Mouse (Mus musculus): ENCODE results near the gene Mafg.

The Mafg gene

GRCm38 (mm10) chr11:120642939-120643600 is 9.7 kb upstream of the Mafg start:
- no peak for DNase-seq

- DNase-seq: no peak
Observed at GRCm38 (mm10) chr11:120641869-120642268, 8.5 kb upstream of the Mafg start.

- DNase-seq: no peak
Observed at GRCm38 (mm10) chr11:120641255-120641654, 7.9 kb upstream of the Mafg start.

- no peak for DNase-seq
Observed at GRCm38 (mm10) chr11:120634810-120635209, 1.4 kb upstream of the Mafg start.

- DNase-seq: peak; percentile 85
Observed at GRCm38 (mm10) chr11:120632559-120633519, 561 bp downstream of the Mafg start.

GRCm38 (mm10) chr11:120631726-120632448 is 1.5 kb downstream of the Mafg start:
- peak; percentile 43 for DNase-seq

- DNase-seq: peak; percentile 54
Observed at GRCm38 (mm10) chr11:120630881-120631725, 2.3 kb downstream of the Mafg start.

- peak; percentile 78 for DNase-seq
Observed at GRCm38 (mm10) chr11:120630401-120630871, 3.0 kb downstream of the Mafg start.

GRCm38 (mm10) chr11:120629911-120630310 is 3.5 kb downstream of the Mafg start:
- peak; percentile 72 for DNase-seq

GRCm38 (mm10) chr11:120629341-120629730 is 4.1 kb downstream of the Mafg start:
- peak; percentile 75 for DNase-seq

GRCm38 (mm10) chr11:120628601-120629340 is 4.6 kb downstream of the Mafg start:
- DNase-seq: no peak

GRCm38 (mm10) chr11:120627468-120628300 is 5.7 kb downstream of the Mafg start:
- DNase-seq: no peak

GRCm38 (mm10) chr11:120626785-120627467 is 6.5 kb downstream of the Mafg start:
- DNase-seq: no peak

- no peak for DNase-seq
Observed at GRCm38 (mm10) chr11:120625152-120625775, 8.1 kb downstream of the Mafg start, which contains the start of gene Sirt7. Gene Sirt7 (minus strand): TSS chr11:120625240.

- peak; percentile 88 for DNase-seq
Observed at GRCm38 (mm10) chr11:120624680-120625111, 8.7 kb downstream of the Mafg start.

- peak; percentile 79 for DNase-seq
Observed at GRCm38 (mm10) chr11:120623961-120624679, 9.3 kb downstream of the Mafg start.

- DNase-seq: no peak
Observed at GRCm38 (mm10) chr11:120622805-120623204, 10.6 kb downstream of the Mafg start.

GRCm38 (mm10) chr11:120620195-120620594 is 13.2 kb downstream of the Mafg start:
- DNase-seq: no peak
